Mouse (Mus musculus): ENCODE measurements around the gene Cwc25.

DNA sequence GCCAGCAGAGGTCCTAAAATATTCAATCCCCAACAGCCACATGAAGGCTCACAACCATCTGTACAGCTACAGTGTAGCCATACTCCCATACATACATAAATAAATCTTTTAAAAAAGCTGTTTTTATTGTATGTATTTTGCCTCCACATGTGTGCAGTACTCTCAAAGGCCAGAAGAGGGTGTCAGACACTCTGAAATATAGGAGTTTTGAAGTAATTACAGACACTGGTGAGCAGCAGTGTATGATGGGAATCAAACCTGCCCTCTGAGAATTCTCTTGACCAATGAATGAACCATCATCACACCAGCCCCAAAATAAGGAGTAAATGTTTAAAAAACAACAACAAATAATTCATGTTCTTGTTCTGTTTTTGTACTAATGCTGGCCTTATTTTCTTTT lies 4.7 kb downstream of the Cwc25 start:
- TF ChIP-seq POLR2A (IDR thresholded peaks at IDR 0.05; ENCODE audit: borderline replicate concordance, extremely low read depth, insufficient read depth, insufficient read length, poor library complexity, severe bottlenecking) (no peak), CTCF (IDR thresholded peaks at IDR 0.05; ENCODE audit: borderline replicate concordance, extremely low read depth, insufficient read depth, insufficient read length) (no peak)

Data from brain, embryonic 14.5 days (tissue).